Mouse (Mus musculus): ENCODE data around the gene Klf5.

DNA sequence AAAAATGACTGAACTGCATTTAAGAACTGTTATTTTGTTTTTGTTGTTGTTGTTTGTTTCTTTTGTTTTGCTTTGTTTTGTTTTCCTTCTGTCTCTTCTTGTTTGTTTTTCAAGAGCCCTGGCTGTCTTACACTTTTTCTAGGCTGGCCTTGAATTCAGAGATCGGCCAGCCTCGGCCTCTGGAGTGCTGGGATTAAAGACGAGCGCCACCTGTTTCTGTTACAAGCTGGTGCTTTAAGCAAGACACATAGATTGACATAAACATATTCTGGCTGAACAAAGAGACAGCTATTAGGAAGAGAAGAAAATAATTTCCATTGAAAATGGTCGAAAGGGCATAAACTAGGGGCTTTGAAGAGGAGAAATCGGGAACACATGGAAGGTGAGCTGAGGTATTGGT, 51.1 kb downstream of the Klf5 start:
- TF ChIP-seq CTCF (conservative IDR thresholded peaks at IDR 0.05; ENCODE audit: insufficient read depth, insufficient read length, low read depth, low read length) (no peak), POLR2A (IDR thresholded peaks at IDR 0.05; ENCODE audit: low read depth, low read length) (no peak)

All from kidney, adult 2 months (tissue).